Mouse (Mus musculus) ES-E14 (cell line): ENCODE measurements around the gene Cnst. TPM values are rescaled to one million over a fixed set of nuclear protein-coding genes. Genes with fewer than 3 reads are reported as not detected.

Experiments
- DNase-seq: peaks from one replicate; pipeline ENCODE4 v3.0.0-alpha.2; 2013; ENCODE audit warnings: low read depth, low spot score
- H3K27ac ChIP-seq: 2 replicates; pipeline ENCODE4 v1.5.1; 2012; ENCODE audit warnings: low read depth, mild to moderate bottlenecking, low read length, moderate library complexity, mixed read lengths; ENCODE audit not compliant: poor library complexity, insufficient read depth, severe bottlenecking
- H3K36me3 ChIP-seq: 2 replicates; pipeline ENCODE4 v1.6.1; 2012; ENCODE audit warnings: mild to moderate bottlenecking, low read length, moderate library complexity, mixed read lengths; ENCODE audit not compliant: control insufficient read depth, poor library complexity, insufficient read depth, severe bottlenecking
- H3K4me1 ChIP-seq, 2 experiments: fragments of 150-350 bp in 1 of 2; sonication (generic) in 1 of 2; 2 replicates each; pipeline ENCODE4 v1.6.1; 2012; ENCODE audit warnings: low read length in 2 of 2, mild to moderate bottlenecking in 1 of 2, mixed read lengths in 1 of 2; ENCODE audit not compliant: control insufficient read depth in 2 of 2, insufficient read depth in 2 of 2, poor library complexity in 1 of 2
- H3K4me3 ChIP-seq, 2 experiments: fragments of 150-350 bp in 1 of 2; sonication (generic) in 1 of 2; 2 replicates each; pipeline ENCODE4 v1.5.1; 2012; ENCODE audit warnings: low read length in 2 of 2, low read depth in 1 of 2, mild to moderate bottlenecking in 1 of 2, mixed read lengths in 1 of 2; ENCODE audit not compliant: insufficient read depth in 1 of 2, poor library complexity in 1 of 2, severe bottlenecking in 1 of 2
- H3K9ac ChIP-seq: 2 replicates; pipeline ENCODE4 v1.6.1; 2012; ENCODE audit warnings: low read depth, mild to moderate bottlenecking, low read length, mixed read lengths; ENCODE audit not compliant: poor library complexity, insufficient read depth, severe bottlenecking
- H3K9me3 ChIP-seq: fragments of 150-350 bp; sonication (generic); 2 replicates; pipeline ENCODE4 v1.6.1; 2012; ENCODE audit warnings: low read depth, mild to moderate bottlenecking, low read length; ENCODE audit not compliant: control insufficient read depth, insufficient read depth
- CHD2 ChIP-seq: IDR thresholded peaks from 2 replicates; pipeline ENCODE4 v1.6.1; 2014; ENCODE audit warnings: mild to moderate bottlenecking, low read depth, low read length, inconsistent platforms
- HCFC1 ChIP-seq: IDR thresholded peaks from 2 replicates; pipeline ENCODE4 v1.6.1; 2012; ENCODE audit warnings: low read length, inconsistent platforms, borderline replicate concordance; ENCODE audit not compliant: insufficient read depth
- MAFK ChIP-seq: IDR thresholded peaks from 2 replicates; pipeline ENCODE4 v1.6.1; 2014; ENCODE audit warnings: mild to moderate bottlenecking, low read depth, low read length, inconsistent platforms; ENCODE audit not compliant: insufficient read depth
- ZC3H11A ChIP-seq: IDR thresholded peaks from 2 replicates; pipeline ENCODE4 v1.6.1; 2012; ENCODE audit warnings: low read depth, mild to moderate bottlenecking, inconsistent platforms, low read length, borderline replicate concordance
- ZNF384 ChIP-seq: IDR thresholded peaks from 2 replicates; pipeline ENCODE4 v1.6.1; 2012; ENCODE audit warnings: low read depth, low read length, inconsistent platforms
- in situ Hi-C, 2 experiments: fragments of 600-800 bp; cut with MboI; formaldehyde crosslinking; loops; one replicate each; pipeline ENCODE4 v1.15.1; 2025; ENCODE audit warnings: low sequenced_read_pairs in 2 of 2, inconsistent platforms in 1 of 2; ENCODE audit not compliant: unreplicated experiment in 2 of 2
- total RNA-seq: library from RNA; depleted of rRNA; stranded (reverse); fragments of 300-350 nt; gene quantifications from 2 replicates; pipeline ENCODE4 v1.2.3, GENCODE M21; 2012

The Cnst gene
- total RNA-seq, 1 experiment: 12.8 TPM

- in situ Hi-C loops: no loop called here
- no peak for DNase-seq
- H3K36me3 ChIP-seq: peaks cover 4% of the 10 kb centered on the region; the same call in 1 of the 2 replicates
- TF ChIP-seq MAFK: no peak
- TF ChIP-seq HCFC1: no peak
- TF ChIP-seq ZC3H11A: no peak
- TF ChIP-seq ZNF384: no peak
- no peak for TF ChIP-seq CHD2
- H3K27ac ChIP-seq: no peak overlapping the region
- H3K4me1 ChIP-seq: no peaks in the 10 kb centered on the region
- no peaks in the 10 kb centered on the region for H3K9me3 ChIP-seq
- no peak overlapping the region for H3K9ac ChIP-seq
- H3K4me3 ChIP-seq: no peak overlapping the region
Measured at GRCm38 (mm10) chr1:179611182-179611581, 65.0 kb downstream of the Cnst start.

- no peak for DNase-seq
- H3K27ac ChIP-seq: no peak overlapping the region
- peaks cover 4% of the 10 kb centered on the region; the same call in 1 of the 2 replicates for H3K36me3 ChIP-seq
- H3K9ac ChIP-seq: no peak overlapping the region
- H3K9me3 ChIP-seq: no peaks in the 10 kb centered on the region
- H3K4me1 ChIP-seq: no peaks in the 10 kb centered on the region
- no peak overlapping the region for H3K4me3 ChIP-seq
- in situ Hi-C loops: no loop called here
- TF ChIP-seq ZC3H11A (no peak), MAFK (no peak), HCFC1 (no peak), CHD2 (no peak), ZNF384 (no peak)
Measured at GRCm38 (mm10) chr1:179612418-179612817, 66.2 kb downstream of the Cnst start.

GRCm38 (mm10) chr1:179612986-179613505 is 66.9 kb downstream of the Cnst start:
- no peak overlapping the region for H3K27ac ChIP-seq
- peaks cover 4% of the 10 kb centered on the region; the same call in 1 of the 2 replicates for H3K36me3 ChIP-seq
- H3K4me1 ChIP-seq: no peaks in the 10 kb centered on the region
- in situ Hi-C loops: no loop called here
- TF ChIP-seq CHD2: no peak
- no peak for TF ChIP-seq ZC3H11A
- TF ChIP-seq HCFC1: no peak
- no peak for TF ChIP-seq MAFK
- no peak for TF ChIP-seq ZNF384
- no peaks in the 10 kb centered on the region for H3K9me3 ChIP-seq
- H3K4me3 ChIP-seq: no peak overlapping the region
- no peak overlapping the region for H3K9ac ChIP-seq
- no peak for DNase-seq

GRCm38 (mm10) chr1:179617426-179617825 is 71.3 kb downstream of the Cnst start:
- Histone ChIP-seq H3K4me1 (no peaks in the 10 kb centered on the region), H3K9me3 (no peaks in the 10 kb centered on the region), H3K36me3 (no peaks in the 10 kb centered on the region), H3K9ac (no peak overlapping the region), H3K27ac (no peak overlapping the region), H3K4me3 (no peak overlapping the region)
- no peak for TF ChIP-seq ZC3H11A
- no peak for TF ChIP-seq HCFC1
- no peak for TF ChIP-seq CHD2
- TF ChIP-seq ZNF384: no peak
- no peak for TF ChIP-seq MAFK
- no peak for DNase-seq
- in situ Hi-C loops: no loop called here

- Histone ChIP-seq H3K27ac (no peak overlapping the region), H3K4me1 (no peaks in the 10 kb centered on the region; a peak in 1 of 4 replicates), H3K36me3 (no peaks in the 10 kb centered on the region; the same call in 1 of the 2 replicates), H3K9ac (no peak overlapping the region), H3K4me3 (no peak overlapping the region), H3K9me3 (no peaks in the 10 kb centered on the region)
- no peak for DNase-seq
- in situ Hi-C loops: no loop called here
- no peak for TF ChIP-seq ZC3H11A
- no peak for TF ChIP-seq MAFK
- TF ChIP-seq CHD2: no peak
- no peak for TF ChIP-seq ZNF384
- TF ChIP-seq HCFC1: no peak
Measured at GRCm38 (mm10) chr1:179622665-179623064, 76.5 kb downstream of the Cnst start.
